Mouse (Mus musculus) megakaryocyte, embryonic 14.5 days (primary cell): ENCODE results near the gene Nacc1. TPM values are rescaled to one million over a fixed set of nuclear protein-coding genes. Genes with fewer than 3 reads are reported as not detected.

ENCODE experiments used
- H3K27me3 ChIP-seq: replicated peaks from 2 replicates; pipeline ENCODE3; 2012; ENCODE audit warnings: inconsistent platforms
- H3K36me3 ChIP-seq: replicated peaks from 2 replicates; pipeline ENCODE3; 2012; ENCODE audit warnings: low read length, inconsistent platforms, mixed read lengths
- H3K4me1 ChIP-seq: 2 replicates; pipeline ENCODE4 v1.6.1; 2012; ENCODE audit warnings: inconsistent platforms
- H3K4me3 ChIP-seq: replicated peaks from 2 replicates; pipeline ENCODE3; 2012; ENCODE audit warnings: moderate library complexity, mild to moderate bottlenecking, inconsistent platforms
- H3K9me3 ChIP-seq: 2 replicates; pipeline ENCODE4 v1.6.1; 2012; ENCODE audit warnings: inconsistent platforms
- FLI1 ChIP-seq: IDR thresholded peaks from 2 replicates; pipeline ENCODE4 v1.6.1; 2012; ENCODE audit warnings: low read length, inconsistent platforms, mixed read lengths
- GATA1 ChIP-seq: IDR thresholded peaks from 3 replicates; pipeline ENCODE4 v1.6.1; 2012; ENCODE audit warnings: mixed read lengths, low read length, inconsistent platforms, borderline replicate concordance
- polyA plus RNA-seq: library from polyadenylated mRNA; stranded (reverse); fragments of >175 nt; gene quantifications from 2 replicates; pipeline ENCODE4 v1.2.3, GENCODE M21; 2012; ENCODE audit warnings: low replicate concordance; ENCODE audit not compliant: insufficient read depth

The Nacc1 gene
- polyA plus RNA-seq, 1 experiment = 144 TPM

- H3K4me1 ChIP-seq = peaks cover 53% of the 10 kb centered on the region
- H3K36me3 ChIP-seq = peaks cover 21% of the 10 kb centered on the region
- H3K9me3 ChIP-seq = no peaks in the 10 kb centered on the region
- H3K4me3 ChIP-seq = peak overlapping the region; percentile 100
- TF ChIP-seq GATA1 = no peak
- TF ChIP-seq FLI1 = no peak
- no peaks in the 10 kb centered on the region for H3K27me3 ChIP-seq
These were observed 22.9 kb downstream of the Nacc1 start for GRCm38 (mm10) chr8:84664566-84665384.

GRCm38 (mm10) chr8:84663483-84664327, 24.0 kb downstream of the Nacc1 start:
- peaks cover 17% of the 10 kb centered on the region for H3K36me3 ChIP-seq
- peak overlapping the region; percentile 100 for H3K4me3 ChIP-seq
- no peaks in the 10 kb centered on the region for H3K9me3 ChIP-seq
- TF ChIP-seq FLI1 = peak; percentile 92
- no peak for TF ChIP-seq GATA1
- H3K27me3 ChIP-seq = no peaks in the 10 kb centered on the region
- H3K4me1 ChIP-seq = peaks cover 61% of the 10 kb centered on the region

GRCm38 (mm10) chr8:84662581-84663065, 25.0 kb downstream of the Nacc1 start, which contains the start of gene Ier2:
Gene Ier2, minus strand, starts transcription at chr8:84662852.
- no peaks in the 10 kb centered on the region for H3K27me3 ChIP-seq
- H3K4me1 ChIP-seq = peaks cover 57% of the 10 kb centered on the region
- no peak for TF ChIP-seq FLI1
- TF ChIP-seq GATA1 = no peak
- no peaks in the 10 kb centered on the region for H3K9me3 ChIP-seq
- H3K4me3 ChIP-seq = peak within 1 kb of the TSS; percentile 100
- H3K36me3 ChIP-seq = peaks cover 7% of the 10 kb centered on the region

- H3K9me3 ChIP-seq = no peaks in the 10 kb centered on the region
- TF ChIP-seq FLI1 (no peak), GATA1 (no peak)
- peak overlapping the region; percentile 100 for H3K4me3 ChIP-seq
- H3K36me3 ChIP-seq = peaks cover 4% of the 10 kb centered on the region
- no peaks in the 10 kb centered on the region for H3K27me3 ChIP-seq
- peaks cover 62% of the 10 kb centered on the region for H3K4me1 ChIP-seq
These were observed 25.6 kb downstream of the Nacc1 start for GRCm38 (mm10) chr8:84661961-84662571.

GRCm38 (mm10) chr8:84661458-84661871, 26.2 kb downstream of the Nacc1 start:
- Histone ChIP-seq H3K36me3 (no peaks in the 10 kb centered on the region), H3K9me3 (no peaks in the 10 kb centered on the region), H3K4me3 (peak overlapping the region; percentile 100), H3K27me3 (no peaks in the 10 kb centered on the region), H3K4me1 (peaks cover 62% of the 10 kb centered on the region)
- TF ChIP-seq GATA1 = no peak
- no peak for TF ChIP-seq FLI1

GRCm38 (mm10) chr8:84660819-84661457, 26.7 kb downstream of the Nacc1 start:
- peaks cover 62% of the 10 kb centered on the region for H3K4me1 ChIP-seq
- H3K27me3 ChIP-seq = no peaks in the 10 kb centered on the region
- H3K4me3 ChIP-seq = peak overlapping the region; percentile 100
- H3K36me3 ChIP-seq = no peaks in the 10 kb centered on the region
- H3K9me3 ChIP-seq = no peaks in the 10 kb centered on the region
- no peak for TF ChIP-seq GATA1
- TF ChIP-seq FLI1 = no peak

GRCm38 (mm10) chr8:84659936-84660818, 27.5 kb downstream of the Nacc1 start:
- no peaks in the 10 kb centered on the region for H3K36me3 ChIP-seq
- H3K4me3 ChIP-seq = peak overlapping the region; percentile 100
- no peaks in the 10 kb centered on the region for H3K9me3 ChIP-seq
- H3K27me3 ChIP-seq = no peaks in the 10 kb centered on the region
- H3K4me1 ChIP-seq = peaks cover 62% of the 10 kb centered on the region
- TF ChIP-seq FLI1 (peak; percentile 79; the same call in 1 of the 2 replicates), GATA1 (no peak)

GRCm38 (mm10) chr8:84658951-84659350, 28.7 kb downstream of the Nacc1 start:
- Histone ChIP-seq H3K27me3 (no peaks in the 10 kb centered on the region), H3K4me1 (peaks cover 65% of the 10 kb centered on the region), H3K4me3 (peak overlapping the region; percentile 7), H3K36me3 (no peaks in the 10 kb centered on the region), H3K9me3 (no peaks in the 10 kb centered on the region)
- TF ChIP-seq FLI1 (no peak), GATA1 (no peak)
